Mouse (Mus musculus): ENCODE results near the gene Cfap97d1. TPM values are rescaled to one million over a fixed set of nuclear protein-coding genes. Genes with fewer than 3 reads are reported as not detected.

Gene Cfap97d1
- polyA plus RNA-seq, 1 experiment = not detected

- Histone ChIP-seq H3K4me3 (no peak overlapping the region), H3K4me2 (ENCODE audit: low read depth) (no peak overlapping the region), H3K36me3 (ENCODE audit: control insufficient read depth, insufficient read depth) (no peaks in the 10 kb centered on the region), H3K79me2 (ENCODE audit: control insufficient read depth, insufficient read depth) (no peaks in the 10 kb centered on the region), H3ac (ENCODE audit: control insufficient read depth, insufficient read length) (no peak overlapping the region), H3K27me3 (ENCODE audit: control insufficient read depth, insufficient read depth, insufficient read length) (peaks cover 14% of the 10 kb centered on the region)
- TF ChIP-seq E2F4 (IDR thresholded peaks at IDR 0.05; ENCODE audit: insufficient read depth) (no peak), REST (IDR thresholded peaks at IDR 0.05; ENCODE audit: insufficient read depth, insufficient read length) (no peak), POLR2A (IDR thresholded peaks at IDR 0.05; ENCODE audit: insufficient read length, low read depth) (no peak), POLR2AphosphoS2 (IDR thresholded peaks at IDR 0.05; ENCODE audit: insufficient read length, low read depth) (no peak), SRF (IDR thresholded peaks at IDR 0.05; ENCODE audit: control insufficient read depth, insufficient read length, low read depth) (no peak), TCF12 (IDR thresholded peaks at IDR 0.05; ENCODE audit: insufficient read depth, poor library complexity, severe bottlenecking) (no peak), TCF3 (IDR thresholded peaks at IDR 0.05; ENCODE audit: insufficient read length, low read depth) (no peak), MAX (IDR thresholded peaks at IDR 0.05; ENCODE audit: low read depth) (no peak), CEBPB (IDR thresholded peaks at IDR 0.05; ENCODE audit: insufficient read depth, poor library complexity, severe bottlenecking) (no peak), USF1 (IDR thresholded peaks at IDR 0.05; ENCODE audit: low read depth) (no peak), MYOG (IDR thresholded peaks at IDR 0.05; ENCODE audit: control insufficient read depth in 1 of 3, insufficient read depth in 1 of 3, insufficient read length in 2 of 3, low read depth in 2 of 3) (no peak), MYOD1 (IDR thresholded peaks at IDR 0.05; ENCODE audit: control insufficient read depth in 1 of 3, insufficient read length in 2 of 3, low read depth in 2 of 3) (no peak)
Measured at GRCm38 (mm10) chr11:102008372-102008771, 24.3 kb downstream of the Cfap97d1 start.

- TF ChIP-seq MYOD1 (IDR thresholded peaks at IDR 0.05; ENCODE audit: control insufficient read depth in 1 of 3, insufficient read length in 2 of 3, low read depth in 2 of 3) (no peak), POLR2AphosphoS2 (IDR thresholded peaks at IDR 0.05; ENCODE audit: insufficient read length, low read depth) (no peak), POLR2A (IDR thresholded peaks at IDR 0.05; ENCODE audit: insufficient read length, low read depth) (no peak), TCF3 (IDR thresholded peaks at IDR 0.05; ENCODE audit: insufficient read length, low read depth) (no peak), TCF12 (IDR thresholded peaks at IDR 0.05; ENCODE audit: insufficient read depth, poor library complexity, severe bottlenecking) (no peak), MYOG (IDR thresholded peaks at IDR 0.05; ENCODE audit: control insufficient read depth in 1 of 3, insufficient read depth in 1 of 3, insufficient read length in 2 of 3, low read depth in 2 of 3) (no peak), REST (IDR thresholded peaks at IDR 0.05; ENCODE audit: insufficient read depth, insufficient read length) (no peak), MAX (IDR thresholded peaks at IDR 0.05; ENCODE audit: low read depth) (no peak), SRF (IDR thresholded peaks at IDR 0.05; ENCODE audit: control insufficient read depth, insufficient read length, low read depth) (no peak), USF1 (IDR thresholded peaks at IDR 0.05; ENCODE audit: low read depth) (no peak), CEBPB (IDR thresholded peaks at IDR 0.05; ENCODE audit: insufficient read depth, poor library complexity, severe bottlenecking) (no peak), E2F4 (IDR thresholded peaks at IDR 0.05; ENCODE audit: insufficient read depth) (no peak)
- Histone ChIP-seq H3K79me2 (ENCODE audit: control insufficient read depth, insufficient read depth) (no peaks in the 10 kb centered on the region), H3K27me3 (ENCODE audit: control insufficient read depth, insufficient read depth, insufficient read length) (peaks cover 19% of the 10 kb centered on the region), H3K36me3 (ENCODE audit: control insufficient read depth, insufficient read depth) (no peaks in the 10 kb centered on the region), H3ac (ENCODE audit: control insufficient read depth, insufficient read length) (no peak overlapping the region), H3K4me2 (ENCODE audit: low read depth) (no peak overlapping the region), H3K4me3 (no peak overlapping the region)
Measured at GRCm38 (mm10) chr11:102008954-102009637, 25.0 kb downstream of the Cfap97d1 start.

GRCm38 (mm10) chr11:102010140-102010539 is 26.1 kb downstream of the Cfap97d1 start:
- Histone ChIP-seq H3K79me2 (ENCODE audit: control insufficient read depth, insufficient read depth) (no peaks in the 10 kb centered on the region), H3K27me3 (ENCODE audit: control insufficient read depth, insufficient read depth, insufficient read length) (peaks cover 20% of the 10 kb centered on the region), H3K4me2 (ENCODE audit: low read depth) (no peak overlapping the region), H3K4me3 (no peak overlapping the region), H3ac (ENCODE audit: control insufficient read depth, insufficient read length) (no peak overlapping the region), H3K36me3 (ENCODE audit: control insufficient read depth, insufficient read depth) (no peaks in the 10 kb centered on the region)
- no peak for TF ChIP-seq POLR2A (IDR thresholded peaks at IDR 0.05; ENCODE audit: insufficient read length, low read depth)
- TF ChIP-seq MYOG (IDR thresholded peaks at IDR 0.05; ENCODE audit: control insufficient read depth in 1 of 3, insufficient read depth in 1 of 3, insufficient read length in 2 of 3, low read depth in 2 of 3) = no peak
- no peak for TF ChIP-seq MYOD1 (IDR thresholded peaks at IDR 0.05; ENCODE audit: control insufficient read depth in 1 of 3, insufficient read length in 2 of 3, low read depth in 2 of 3)
- no peak for TF ChIP-seq MAX (IDR thresholded peaks at IDR 0.05; ENCODE audit: low read depth)
- no peak for TF ChIP-seq TCF3 (IDR thresholded peaks at IDR 0.05; ENCODE audit: insufficient read length, low read depth)
- no peak for TF ChIP-seq POLR2AphosphoS2 (IDR thresholded peaks at IDR 0.05; ENCODE audit: insufficient read length, low read depth)
- TF ChIP-seq TCF12 (IDR thresholded peaks at IDR 0.05; ENCODE audit: insufficient read depth, poor library complexity, severe bottlenecking) = no peak

- no peaks in the 10 kb centered on the region for H3K36me3 ChIP-seq (ENCODE audit: control insufficient read depth, insufficient read depth)
- no peak for TF ChIP-seq POLR2AphosphoS2 (IDR thresholded peaks at IDR 0.05; ENCODE audit: insufficient read length, low read depth)
- no peak for TF ChIP-seq REST (IDR thresholded peaks at IDR 0.05; ENCODE audit: insufficient read depth, insufficient read length)
- TF ChIP-seq SRF (IDR thresholded peaks at IDR 0.05; ENCODE audit: control insufficient read depth, insufficient read length, low read depth) = no peak
- TF ChIP-seq MAX (IDR thresholded peaks at IDR 0.05; ENCODE audit: low read depth) = no peak
- no peak for TF ChIP-seq E2F4 (IDR thresholded peaks at IDR 0.05; ENCODE audit: insufficient read depth)
- H3K27me3 ChIP-seq (ENCODE audit: control insufficient read depth, insufficient read depth, insufficient read length) = peaks cover 26% of the 10 kb centered on the region
- no peak overlapping the region for H3ac ChIP-seq (ENCODE audit: control insufficient read depth, insufficient read length)
- H3K4me2 ChIP-seq (ENCODE audit: low read depth) = no peak overlapping the region
- H3K79me2 ChIP-seq (ENCODE audit: control insufficient read depth, insufficient read depth) = no peaks in the 10 kb centered on the region
- no peak overlapping the region for H3K4me3 ChIP-seq
Measured at GRCm38 (mm10) chr11:102011510-102011909, 27.4 kb downstream of the Cfap97d1 start.

- Histone ChIP-seq H3K79me2 (ENCODE audit: control insufficient read depth, insufficient read depth) (no peaks in the 10 kb centered on the region), H3K4me2 (ENCODE audit: low read depth) (no peak overlapping the region), H3K36me3 (ENCODE audit: control insufficient read depth, insufficient read depth) (no peaks in the 10 kb centered on the region), H3ac (ENCODE audit: control insufficient read depth, insufficient read length) (no peak overlapping the region), H3K4me3 (no peak overlapping the region), H3K27me3 (ENCODE audit: control insufficient read depth, insufficient read depth, insufficient read length) (peaks cover 23% of the 10 kb centered on the region)
- TF ChIP-seq REST (IDR thresholded peaks at IDR 0.05; ENCODE audit: insufficient read depth, insufficient read length) (no peak), E2F4 (IDR thresholded peaks at IDR 0.05; ENCODE audit: insufficient read depth) (no peak), TCF12 (IDR thresholded peaks at IDR 0.05; ENCODE audit: insufficient read depth, poor library complexity, severe bottlenecking) (no peak), POLR2AphosphoS2 (IDR thresholded peaks at IDR 0.05; ENCODE audit: insufficient read length, low read depth) (no peak), SRF (IDR thresholded peaks at IDR 0.05; ENCODE audit: control insufficient read depth, insufficient read length, low read depth) (no peak), POLR2A (IDR thresholded peaks at IDR 0.05; ENCODE audit: insufficient read length, low read depth) (no peak), MYOD1 (IDR thresholded peaks at IDR 0.05; ENCODE audit: control insufficient read depth in 1 of 3, insufficient read length in 2 of 3, low read depth in 2 of 3) (no peak), MYOG (IDR thresholded peaks at IDR 0.05; ENCODE audit: control insufficient read depth in 1 of 3, insufficient read depth in 1 of 3, insufficient read length in 2 of 3, low read depth in 2 of 3) (no peak), TCF3 (IDR thresholded peaks at IDR 0.05; ENCODE audit: insufficient read length, low read depth) (no peak), MAX (IDR thresholded peaks at IDR 0.05; ENCODE audit: low read depth) (no peak), CEBPB (IDR thresholded peaks at IDR 0.05; ENCODE audit: insufficient read depth, poor library complexity, severe bottlenecking) (no peak), USF1 (IDR thresholded peaks at IDR 0.05; ENCODE audit: low read depth) (no peak)
Measured at GRCm38 (mm10) chr11:102013201-102013600, 29.1 kb downstream of the Cfap97d1 start.

All from myocyte (in vitro differentiated cells).